Mouse (Mus musculus): ENCODE results near the gene Tmem63b. TPM values are rescaled to one million over a fixed set of nuclear protein-coding genes. Genes with fewer than 3 reads are reported as not detected.
"Not testable (repeated sequence)": the region's sequence is repeated elsewhere in the genome, so short reads cannot be mapped to it uniquely, and the experiment has no call there.

The Tmem63b gene
- total RNA-seq, 2 experiments from 2014 or later: 91.7 to 95.7 TPM

DNA sequence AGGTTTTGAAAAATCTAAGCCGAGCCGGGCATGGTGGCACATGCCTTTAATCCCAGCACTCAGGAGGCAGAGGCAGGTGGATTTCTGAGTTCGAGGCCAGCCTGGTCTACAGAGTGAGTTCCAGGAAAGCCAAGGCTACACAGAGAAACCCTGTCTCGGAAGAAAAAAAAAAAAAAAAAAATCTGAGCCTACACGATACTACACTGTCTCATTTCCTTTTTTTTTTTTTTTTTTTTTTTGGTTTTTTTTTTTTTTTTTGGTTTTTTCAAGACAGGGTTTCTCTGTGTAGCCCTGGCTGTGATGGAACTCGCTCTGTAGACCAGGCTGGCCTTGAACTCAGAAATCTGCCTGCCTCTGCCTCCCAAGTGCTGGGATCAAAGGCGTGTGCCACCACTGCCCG lies 63.3 kb downstream of the Tmem63b start:
- not testable (repeated sequence) for DNase-seq

DNA sequence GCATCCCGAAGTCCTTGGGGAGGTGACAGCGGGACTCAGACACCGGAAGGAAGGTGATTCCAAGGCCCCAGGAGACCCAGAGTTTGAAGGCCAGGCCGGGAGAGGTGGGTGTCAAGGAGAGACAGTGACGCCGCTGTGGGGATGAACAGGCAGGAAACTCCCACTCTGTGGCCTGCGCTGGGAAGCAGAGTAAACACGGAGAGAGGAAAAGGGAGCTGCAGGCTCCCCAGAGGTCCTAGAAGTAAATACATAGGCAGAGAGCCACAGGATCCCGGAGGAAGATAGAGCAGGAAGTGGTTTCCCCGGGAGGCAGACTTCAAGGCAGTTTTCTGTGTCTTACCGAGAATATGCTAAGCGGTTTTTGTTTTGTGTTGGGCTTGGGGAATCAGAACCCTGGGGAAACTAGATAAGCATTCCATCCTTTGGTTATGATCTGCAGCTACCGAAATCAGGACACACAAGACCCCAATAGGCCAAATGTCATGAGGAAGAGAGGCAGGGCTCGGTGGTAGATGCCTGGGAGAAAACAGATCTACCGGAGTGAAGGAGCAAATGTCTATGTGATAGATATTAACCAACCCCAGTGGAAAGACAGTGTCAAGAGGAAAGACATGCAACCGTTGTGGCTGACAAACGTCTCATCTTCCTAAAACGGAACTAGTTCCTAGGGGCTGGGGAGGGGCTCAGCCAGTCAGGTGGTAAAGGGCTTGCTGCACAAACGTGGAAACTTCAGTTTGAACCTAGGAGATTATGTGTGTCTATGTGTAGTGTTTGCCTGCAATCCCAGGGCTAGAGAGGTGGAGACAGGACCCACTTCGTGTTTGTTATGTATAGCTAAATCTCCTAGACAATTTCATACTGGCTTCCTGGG lies 67.1 kb downstream of the Tmem63b start:
- DNase-seq: peak; percentile 61 to 75

DNA sequence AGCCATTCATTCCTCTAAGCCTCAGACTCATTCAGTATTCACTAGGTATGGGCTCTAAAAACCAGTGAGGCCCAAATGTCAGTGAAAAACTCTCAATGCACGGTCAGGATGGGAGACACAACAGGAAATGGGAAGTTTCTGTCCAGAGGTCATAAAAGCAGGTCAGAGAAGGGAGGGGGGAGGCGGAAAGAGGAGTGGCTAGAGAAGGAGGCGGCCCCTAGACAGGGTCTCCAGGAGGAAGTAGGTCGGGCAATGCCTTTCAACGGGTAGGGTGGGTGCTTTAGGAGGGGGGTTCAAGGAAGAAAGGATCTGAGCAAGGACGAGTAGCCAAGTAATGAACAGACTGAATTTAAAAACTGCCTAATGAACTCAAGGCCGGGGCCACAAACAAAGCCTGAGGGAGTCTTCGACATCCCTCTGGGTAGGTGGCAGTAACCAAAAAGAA lies 67.7 kb downstream of the Tmem63b start:
- DNase-seq: peak; percentile 78 to 85

- no peak for DNase-seq
Observed at GRCm38 (mm10) chr17:45617655-45618054, 69.0 kb downstream of the Tmem63b start.

DNA sequence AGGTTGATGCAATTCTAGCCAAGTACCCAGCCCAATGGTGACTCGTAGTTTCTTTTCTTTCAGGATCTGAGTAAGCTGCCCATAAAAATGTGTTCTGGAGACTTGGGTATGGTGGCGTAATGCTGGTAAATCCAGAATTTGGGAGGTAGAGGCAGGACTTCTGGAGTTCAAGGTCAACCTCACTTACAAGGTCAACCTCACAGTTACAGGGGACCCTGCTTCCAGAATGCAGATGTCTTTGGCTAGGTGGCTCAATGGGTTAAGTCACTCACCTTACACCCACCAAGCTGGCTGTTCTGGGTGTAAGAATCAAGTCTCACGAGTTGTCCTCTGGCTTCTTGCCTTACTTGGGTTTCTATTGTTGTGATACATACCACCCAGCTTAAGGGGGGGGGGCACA lies 70.0 kb downstream of the Tmem63b start:
- DNase-seq: no peak

DNA sequence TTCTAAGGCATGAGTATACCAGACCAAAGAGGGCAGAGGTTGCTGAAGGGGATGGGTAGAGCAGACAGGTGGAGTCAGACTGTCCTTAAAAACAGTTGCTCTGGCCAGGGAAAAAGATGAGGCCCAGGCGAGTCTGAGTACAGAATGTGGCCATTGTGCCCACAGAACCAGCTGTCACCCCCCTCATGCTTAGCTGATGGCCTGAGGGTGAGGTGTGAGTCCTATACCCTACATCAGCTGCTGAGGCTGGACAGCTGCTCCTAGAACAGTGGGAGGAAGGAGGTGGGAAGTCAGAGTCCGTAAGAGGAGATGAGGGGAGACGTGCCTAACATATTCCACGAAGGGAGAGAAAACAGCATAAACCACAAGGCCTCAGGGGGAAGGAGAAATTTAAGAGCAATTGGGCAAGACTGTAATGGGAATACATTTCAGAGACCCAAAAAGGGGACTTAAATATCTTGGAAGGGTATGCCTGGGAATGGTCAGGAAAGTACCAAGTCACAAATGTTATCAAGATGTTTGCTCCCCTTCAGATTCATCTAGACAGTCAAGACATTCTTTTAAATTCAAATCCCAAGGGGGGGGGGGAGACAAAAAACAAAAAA lies 70.6 kb downstream of the Tmem63b start:
- no peak for DNase-seq

DNA sequence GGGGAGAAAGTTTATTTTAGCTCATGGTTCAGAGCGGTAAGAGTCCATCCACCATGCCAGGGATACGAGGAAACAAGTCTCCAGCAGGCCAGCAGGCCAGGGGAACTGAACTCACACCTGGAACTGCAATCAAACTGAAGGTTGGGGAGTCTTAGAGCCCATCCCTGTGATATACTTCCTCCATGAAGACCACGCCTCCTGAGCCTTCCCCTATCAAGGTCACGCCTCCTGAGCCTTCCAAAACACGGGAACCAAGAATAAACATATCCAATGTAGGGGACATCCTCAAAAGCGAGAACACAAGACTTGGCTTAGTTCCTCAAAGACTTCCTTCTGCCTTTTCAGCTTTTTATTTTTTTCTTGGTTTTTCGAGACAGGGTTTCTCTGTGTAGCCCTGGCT lies 73.8 kb downstream of the Tmem63b start:
- peak in 1 of 2 experiments; percentile 60 for DNase-seq

GRCm38 (mm10) chr17:45612008-45612407 lies 74.7 kb downstream of the Tmem63b start:
- no peak for DNase-seq

Other genes with a start within 250 kb of the Tmem63b start
- under 1 TPM in 1 of 2 experiments, not detected in 1; 0.33 TPM for gene Spats1, start 211.5 kb downstream of the Tmem63b start, total RNA-seq (2021)
- 10 to 100 TPM; 17.7 to 19.7 TPM for gene Aars2, start 180.1 kb downstream of the Tmem63b start, total RNA-seq (2021)
- not detected for gene Tcte1, start 163.5 kb downstream of the Tmem63b start, total RNA-seq (2021)
- gene Tmem151b, start 137.2 kb downstream of the Tmem63b start, total RNA-seq (2021): under 1 TPM in 1 of 2 experiments, not detected in 1; 0.05 TPM
- 1 to 10 TPM; 1.2 to 3.1 TPM for gene Nfkbie, start 131.2 kb downstream of the Tmem63b start, total RNA-seq (2021)
- 10 to 100 TPM; 23.4 to 26.0 TPM for gene Slc35b2, start 123.0 kb downstream of the Tmem63b start, total RNA-seq (2021)
- 1,000 to 10,000 TPM; 1,354 to 1,581 TPM for gene Hsp90ab1, start 113.6 kb downstream of the Tmem63b start, total RNA-seq (2021)
- 10 to 100 TPM; 65.0 to 67.4 TPM for gene Slc29a1, start 87.3 kb downstream of the Tmem63b start, total RNA-seq (2021)
- not detected for gene Mymx, start 84.8 kb downstream of the Tmem63b start, total RNA-seq (2021)
- under 1 TPM; 0.17 to 0.57 TPM for gene Capn11, start 27.6 kb downstream of the Tmem63b start, total RNA-seq (2021)
- 100 to 1,000 TPM; 160 to 167 TPM for gene Mrpl14, start 583 bp downstream of the Tmem63b start, total RNA-seq (2021)
- gene 1600014C23Rik, start 46.9 kb upstream of the Tmem63b start, total RNA-seq (2021): 1 to 10 TPM in 1 of 2 experiments, not detected in 1; 1.3 TPM

Measured in heart, adult 18-20 months (tissue).